Mouse (Mus musculus) hematopoietic stem cell, adult 5-6 weeks (primary cell): Measurements from ENCODE around the gene Ifnar2. TPM values are rescaled to one million over a fixed set of nuclear protein-coding genes. Genes with fewer than 3 reads are reported as not detected.
A peak's percentile ranks its signal among the peaks of the same experiment; 100 is the strongest.

Experiments
- ATAC-seq, 2 experiments: fragments of 125-278 bp in 1 of 2; replicated peaks in 1 of 2; 2 replicates each; pipeline ENCODE4 v1.8.0; 2016 to 2017; ENCODE audit warnings: inconsistent platforms in 2 of 2, mild to moderate bottlenecking in 2 of 2, moderate number of reproducible peaks in 2 of 2, low read depth in 1 of 2, moderate TSS enrichment in 1 of 2; ENCODE audit not compliant: low FRiP score in 2 of 2, poor library complexity in 2 of 2, severe bottlenecking in 2 of 2, insufficient read depth in 1 of 2, low TSS enrichment in 1 of 2
- total RNA-seq: library from RNA; stranded (forward); fragments of 172-1452, 232-1000 nt; gene quantifications from 2 replicates; pipeline ENCODE4 v1.2.3, GENCODE M21; 2017

The Ifnar2 gene
- total RNA-seq, 1 experiment from 2014 or later = 147 TPM

GRCm38 (mm10) chr16:91404828-91405577 lies 32.4 kb downstream of the Ifnar2 start:
- no peak for ATAC-seq

DNA sequence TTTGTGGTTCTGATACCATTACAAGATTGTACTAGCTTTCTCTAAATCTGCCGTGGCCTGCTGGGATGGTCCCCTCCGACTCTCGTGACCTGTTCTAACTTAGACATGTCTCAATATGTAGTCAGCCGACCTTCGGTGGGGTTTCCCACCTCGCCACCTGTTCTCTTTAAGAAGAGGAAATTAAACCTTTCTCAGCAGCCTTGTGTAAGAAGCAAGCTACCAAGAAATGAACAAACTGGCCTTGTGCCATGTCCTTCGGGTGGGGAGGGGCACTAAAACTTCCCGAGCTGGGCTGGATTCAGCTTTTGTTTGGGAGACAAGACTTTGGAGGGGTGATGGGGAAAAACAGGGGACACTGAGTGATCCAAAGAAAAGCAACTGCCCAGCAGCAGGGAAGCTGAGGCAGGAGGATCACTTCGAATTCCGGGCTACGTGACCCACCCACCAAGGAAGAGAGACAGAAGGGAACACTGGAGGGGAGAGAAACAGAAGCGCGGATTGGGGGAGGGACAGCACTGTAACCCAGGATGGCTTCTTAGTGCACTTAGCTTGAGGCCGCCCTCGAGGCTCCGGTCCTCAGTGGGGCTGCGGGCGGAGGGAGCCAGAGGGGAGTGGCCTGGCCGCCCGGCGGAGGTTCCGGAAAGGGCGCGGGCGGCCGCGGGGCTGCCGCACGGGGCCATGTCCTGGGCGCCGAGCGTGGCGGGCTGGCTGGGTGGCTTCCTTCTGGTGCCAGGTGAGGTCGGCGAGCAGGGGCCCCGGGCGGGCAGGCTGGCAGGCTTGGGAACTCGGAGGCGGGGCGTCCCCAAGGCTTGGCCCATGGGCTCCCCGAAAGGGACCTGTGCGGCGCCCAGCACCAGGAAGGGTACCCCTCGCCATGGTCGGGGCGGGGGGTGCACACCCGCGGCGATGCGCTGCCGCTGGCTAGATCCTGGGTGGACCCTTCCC lies 33.3 kb downstream of the Ifnar2 start, which contains the start of gene Il10rb:
Gene Il10rb (plus strand): TSS at position 525 of the 945 bp plus-strand sequence.
- peak; percentile 80 to 83 for ATAC-seq

DNA sequence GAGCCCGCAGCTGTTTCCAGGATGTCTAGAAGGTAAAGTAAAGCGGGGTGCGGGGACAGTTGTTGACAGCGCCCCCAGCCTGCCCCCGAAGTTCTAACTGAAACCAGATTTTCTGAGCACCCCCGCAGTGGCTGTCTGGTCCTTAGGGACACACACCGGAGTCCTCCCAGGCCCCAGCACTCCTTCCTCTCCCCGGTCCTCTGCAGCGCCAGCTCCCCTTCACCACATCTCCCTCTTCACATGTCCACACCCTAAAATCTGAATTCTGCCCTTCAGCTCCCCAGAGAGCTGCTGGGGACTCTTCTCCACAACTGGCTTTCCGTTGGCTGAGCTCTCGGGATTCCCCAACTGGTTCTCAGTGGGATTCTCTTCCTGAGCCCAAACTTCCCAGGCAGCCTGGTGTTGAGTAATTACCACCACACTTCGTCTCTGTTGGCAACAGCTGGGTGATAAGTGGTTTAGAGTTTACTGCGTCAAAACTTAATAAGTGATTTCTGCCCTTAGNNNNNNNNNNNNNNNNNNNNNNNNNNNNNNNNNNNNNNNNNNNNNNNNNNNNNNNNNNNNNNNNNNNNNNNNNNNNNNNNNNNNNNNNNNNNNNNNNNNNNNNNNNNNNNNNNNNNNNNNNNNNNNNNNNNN lies 34.1 kb downstream of the Ifnar2 start:
- peak; percentile 12 to 29; a peak in 1 of 4 replicates for ATAC-seq

GRCm38 (mm10) chr16:91413102-91413844 lies 40.7 kb downstream of the Ifnar2 start:
- peak; percentile 58 to 69 for ATAC-seq

DNA sequence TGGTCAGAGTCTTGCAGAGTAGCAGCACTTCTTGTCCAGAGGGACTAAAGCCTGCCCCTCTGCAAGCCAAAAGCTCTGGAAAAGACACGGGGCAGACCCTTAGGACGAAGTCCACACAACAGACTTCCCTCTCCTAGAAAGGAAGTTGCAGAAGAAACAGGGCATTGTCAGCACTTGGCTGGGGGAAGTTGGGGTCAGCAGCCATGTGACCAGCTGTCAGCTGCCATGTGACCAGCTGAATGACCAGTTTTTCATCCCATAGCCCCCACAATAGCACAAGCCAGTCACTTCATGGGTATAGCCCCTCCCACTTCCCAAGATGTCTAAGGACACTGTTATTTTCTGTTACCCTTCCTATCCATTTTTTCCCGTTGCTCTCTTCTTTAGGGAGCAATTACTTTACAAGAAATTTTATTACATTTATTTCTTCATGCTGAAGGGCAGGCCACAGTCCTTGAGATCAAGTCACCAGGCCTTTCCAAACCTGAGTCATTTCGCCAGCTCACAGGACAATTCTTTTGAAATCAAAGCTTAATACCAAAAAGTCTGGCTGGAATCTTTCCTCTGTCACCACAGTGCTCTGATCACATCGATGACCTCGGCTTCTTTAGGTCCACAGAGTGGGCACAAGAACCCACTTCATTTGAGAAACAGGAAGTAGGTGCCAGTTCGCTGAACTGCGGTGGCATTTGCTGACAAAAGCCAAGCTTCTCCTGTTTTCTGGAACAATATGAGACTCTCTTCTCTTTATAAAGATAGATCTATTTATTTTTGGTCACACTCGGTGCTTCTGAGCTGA lies 43.0 kb downstream of the Ifnar2 start:
- no peak; a peak in 1 of 4 replicates for ATAC-seq

- ATAC-seq = no peak
Measured at GRCm38 (mm10) chr16:91416357-91416756, 43.8 kb downstream of the Ifnar2 start.

GRCm38 (mm10) chr16:91416938-91417337 lies 44.4 kb downstream of the Ifnar2 start:
- no peak for ATAC-seq

DNA sequence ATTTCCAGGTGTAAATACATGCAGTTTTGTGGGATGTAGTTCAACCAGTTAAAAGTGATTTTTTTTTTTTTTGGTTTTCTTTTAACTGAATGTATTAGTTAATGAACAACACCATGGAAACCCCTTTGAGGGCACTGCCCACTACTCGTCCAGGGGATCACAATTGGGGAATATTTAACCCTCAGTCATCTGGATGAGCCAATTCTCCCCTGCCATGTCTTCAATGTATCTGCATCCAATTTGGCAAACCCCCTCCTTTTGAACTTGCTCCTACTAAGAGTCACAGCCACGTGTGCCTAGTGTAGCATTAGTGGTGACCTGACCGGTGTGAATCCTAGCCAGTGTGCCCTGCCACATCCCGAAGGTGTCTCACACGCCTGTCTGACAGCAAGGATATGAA lies 45.9 kb downstream of the Ifnar2 start:
- no peak for ATAC-seq

- ATAC-seq = no peak
Measured at GRCm38 (mm10) chr16:91425816-91426215, 53.2 kb downstream of the Ifnar2 start.

GRCm38 (mm10) chr16:91426586-91426985 lies 54.0 kb downstream of the Ifnar2 start:
- no peak for ATAC-seq

DNA sequence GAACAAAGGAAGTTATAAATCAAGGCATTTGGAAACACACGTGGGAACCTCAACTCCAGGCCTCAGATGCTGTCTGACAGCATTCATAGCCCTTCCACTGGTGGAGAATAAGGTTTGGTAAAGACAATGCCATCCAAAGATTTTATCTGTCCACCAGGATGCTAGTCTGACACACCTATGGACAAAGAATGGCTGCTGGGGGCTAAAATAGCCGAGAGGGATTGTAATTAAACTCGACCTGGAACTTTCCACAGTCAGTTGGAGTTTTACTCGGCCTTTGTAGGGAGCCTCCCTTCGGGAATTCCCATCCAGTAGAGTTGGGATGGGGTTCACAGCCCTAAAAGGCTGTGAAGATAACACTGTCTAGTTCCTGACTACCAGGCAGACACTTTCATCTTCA lies 54.9 kb downstream of the Ifnar2 start:
- ATAC-seq = no peak

GRCm38 (mm10) chr16:91428259-91428865 lies 55.8 kb downstream of the Ifnar2 start:
- no peak for ATAC-seq

DNA sequence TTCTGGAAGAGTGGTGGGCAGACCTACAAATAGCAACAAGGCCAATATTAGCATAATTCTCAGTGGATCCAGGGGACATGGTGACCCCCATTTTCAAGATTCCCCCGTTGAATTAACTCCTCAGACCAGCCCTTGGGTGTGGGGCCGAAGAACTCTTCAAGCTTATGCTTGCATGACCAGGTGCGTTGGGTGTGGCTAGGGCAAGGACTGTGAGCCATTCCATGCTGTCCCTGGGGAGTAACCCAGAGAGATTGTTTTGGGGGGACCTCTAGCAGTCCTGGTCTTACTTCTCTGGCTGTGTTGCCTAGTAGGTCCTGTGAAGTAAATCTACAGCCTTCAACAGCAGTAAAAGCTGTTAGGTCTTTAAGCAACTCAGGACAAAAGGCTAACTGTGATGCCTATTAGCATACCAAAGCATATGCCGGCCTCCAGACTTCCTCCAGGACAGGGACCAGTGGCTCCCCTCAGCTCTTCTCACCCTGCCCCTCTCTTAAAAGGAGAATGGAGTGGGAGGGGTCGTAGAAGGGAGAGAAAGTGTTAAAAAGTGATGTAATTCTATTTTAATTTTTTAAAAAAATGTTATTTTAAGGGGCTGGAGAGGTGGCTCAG lies 60.2 kb downstream of the Ifnar2 start:
- ATAC-seq = no peak

DNA sequence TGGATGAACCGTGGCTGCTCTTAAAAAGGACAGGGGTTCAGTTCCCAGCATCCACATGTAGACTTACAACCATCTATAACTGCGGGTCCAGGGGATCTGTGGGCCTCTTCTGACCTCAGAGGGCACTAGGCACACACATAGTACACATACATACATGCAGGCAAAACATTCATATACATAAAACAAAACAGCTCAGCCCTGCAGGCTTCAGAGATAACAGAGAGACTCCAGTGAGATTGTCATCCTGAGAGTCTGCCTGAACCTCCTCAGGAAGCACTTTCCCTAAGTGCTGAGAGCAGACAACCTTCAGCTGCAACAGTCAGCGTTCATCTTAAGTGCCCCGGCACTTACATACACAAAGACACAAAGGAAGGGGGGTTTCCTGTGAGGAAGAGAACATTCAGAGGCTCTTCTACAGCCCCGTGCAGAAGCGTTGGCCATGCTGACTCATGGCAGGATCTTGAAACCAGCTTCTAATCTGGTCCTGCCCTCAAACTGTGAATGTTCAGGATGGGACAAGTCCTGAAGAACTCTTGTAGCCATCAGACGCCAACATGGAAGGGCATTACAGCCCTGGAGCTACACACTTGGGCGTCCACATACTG lies 60.8 kb downstream of the Ifnar2 start:
- ATAC-seq = peak; percentile 18 to 20; a peak in 1 of 4 replicates

DNA sequence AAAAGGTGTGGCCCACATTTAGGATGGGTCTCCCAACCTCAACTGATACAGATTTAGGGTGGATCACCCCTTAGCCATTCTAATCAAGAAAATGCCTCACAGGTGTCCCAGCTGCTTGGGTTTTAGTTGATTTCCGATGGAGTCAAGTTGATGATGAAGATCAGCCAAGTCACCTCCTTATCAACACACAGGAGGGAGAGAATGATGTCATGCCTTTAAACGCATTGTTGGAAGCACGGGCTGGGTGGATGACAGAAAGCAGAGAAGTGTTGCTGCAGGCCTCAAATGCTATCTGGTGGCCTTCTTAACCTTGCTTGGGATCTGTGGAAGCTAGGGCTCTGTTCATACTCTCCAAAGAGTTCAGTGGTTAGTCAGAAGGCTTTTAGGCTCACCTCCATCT lies 61.5 kb downstream of the Ifnar2 start:
- ATAC-seq = no peak
